Mouse (Mus musculus) heart, adult 11 months (tissue): ENCODE measurements at regions not wholly inside any gene's neighbourhood (a gene's known extent, or its start where the extent isn't known, plus 50 kb on each side); places are given as distances from the start of the nearest gene placed in this dataset.

Experiments
- DNase-seq: peaks from one replicate; pipeline ENCODE4 v3.0.0; 2022

GRCm38 (mm10) chr13:46222031-46222430 lies 51.5 kb upstream of the Stmnd1 start:
- peak; percentile 81 for DNase-seq

GRCm38 (mm10) chr13:46218101-46218701 lies 55.3 kb upstream of the Stmnd1 start:
- peak; percentile 91 for DNase-seq

- DNase-seq: peak; percentile 17
Measured at GRCm38 (mm10) chr13:46216954-46217838, 56.3 kb upstream of the Stmnd1 start.

GRCm38 (mm10) chr13:46203551-46203950 lies 70.0 kb upstream of the Stmnd1 start:
- DNase-seq: peak; percentile 1

GRCm38 (mm10) chr13:46202586-46202985 lies 70.9 kb upstream of the Stmnd1 start:
- peak; percentile 69 for DNase-seq

GRCm38 (mm10) chr13:46201029-46201599 lies 72.4 kb upstream of the Stmnd1 start:
- peak; percentile 57 for DNase-seq

GRCm38 (mm10) chr13:46193131-46193530 lies 80.4 kb upstream of the Stmnd1 start:
- peak; percentile 50 for DNase-seq

GRCm38 (mm10) chr13:46189726-46190125 lies 83.8 kb upstream of the Stmnd1 start:
- no peak for DNase-seq

GRCm38 (mm10) chr13:46182851-46183250 lies 90.7 kb upstream of the Stmnd1 start:
- peak; percentile 49 for DNase-seq

- DNase-seq: peak; percentile 98
Measured at GRCm38 (mm10) chr13:46180606-46181133, 92.9 kb upstream of the Stmnd1 start.

- DNase-seq: peak; percentile 52
Measured at GRCm38 (mm10) chr13:46179916-46180315, 93.6 kb upstream of the Stmnd1 start.

- DNase-seq: peak; percentile 87
Measured at GRCm38 (mm10) chr13:46173103-46173502, 100.4 kb upstream of the Stmnd1 start.

GRCm38 (mm10) chr13:46162025-46162374 lies 111.5 kb upstream of the Stmnd1 start:
- DNase-seq: peak; percentile 95

- peak; percentile 90 for DNase-seq
Measured at GRCm38 (mm10) chr13:46161261-46162024, 112.1 kb upstream of the Stmnd1 start.

GRCm38 (mm10) chr13:46159354-46159753 lies 114.2 kb upstream of the Stmnd1 start:
- peak; percentile 74 for DNase-seq

GRCm38 (mm10) chr13:46153282-46154260 lies 120.0 kb upstream of the Stmnd1 start:
- DNase-seq: peak; percentile 78

GRCm38 (mm10) chr13:46140006-46140405 lies 133.5 kb upstream of the Stmnd1 start:
- DNase-seq: no peak

GRCm38 (mm10) chr13:46139251-46139650 lies 134.3 kb upstream of the Stmnd1 start:
- DNase-seq: peak; percentile 42

GRCm38 (mm10) chr13:46135411-46135810 lies 138.1 kb upstream of the Stmnd1 start:
- peak; percentile 76 for DNase-seq

- DNase-seq: no peak
Measured at GRCm38 (mm10) chr13:46129236-46129855, 144.2 kb upstream of the Stmnd1 start.

- DNase-seq: no peak
Measured at GRCm38 (mm10) chr13:46123446-46123845, 150.1 kb upstream of the Stmnd1 start.
